Mouse (Mus musculus) midbrain, postnatal 0 days (tissue): ENCODE measurements around the gene Zfp366. TPM values are rescaled to one million over a fixed set of nuclear protein-coding genes. Genes with fewer than 3 reads are reported as not detected.

ENCODE experiments used
- ATAC-seq: fragments of 200-750 bp; cut with Nextera tagmentation; 2 replicates; pipeline ENCODE4 v1.8.0; 2017; ENCODE audit warnings: moderate number of reproducible peaks, mild to moderate bottlenecking, moderate TSS enrichment, moderate library complexity; ENCODE audit not compliant: low FRiP score
- DNase-seq: peaks from one replicate; pipeline ENCODE4 v3.0.0-alpha.2; 2015; ENCODE audit warnings: low spot score
- H3K27ac ChIP-seq: fragments of 300-500 bp; sonication (generic); 2 replicates; pipeline ENCODE4 v1.5.1; 2014; ENCODE audit warnings: low read depth, mild to moderate bottlenecking, low read length, mixed read lengths
- H3K27me3 ChIP-seq: fragments of 300-500 bp; sonication (generic); 2 replicates; pipeline ENCODE4 v1.6.1; 2014; ENCODE audit warnings: low read length, control low read depth, mixed read lengths; ENCODE audit not compliant: insufficient read depth
- H3K36me3 ChIP-seq: fragments of 300-500 bp; sonication (generic); 2 replicates; pipeline ENCODE4 v1.6.1; 2014; ENCODE audit warnings: low read length, control low read depth, mixed read lengths; ENCODE audit not compliant: insufficient read depth
- H3K4me1 ChIP-seq: fragments of 300-500 bp; sonication (generic); 2 replicates; pipeline ENCODE4 v1.6.1; 2014; ENCODE audit warnings: mild to moderate bottlenecking, control low read depth, antibody characterized with exemption, low read length, mixed read lengths; ENCODE audit not compliant: insufficient read depth
- H3K4me2 ChIP-seq: fragments of 300-500 bp; sonication (generic); 2 replicates; pipeline ENCODE4 v1.6.1; 2014; ENCODE audit warnings: low read depth, mild to moderate bottlenecking, low read length, mixed read lengths; ENCODE audit not compliant: poor library complexity, severe bottlenecking
- H3K4me3 ChIP-seq: fragments of 300-500 bp; sonication (generic); 2 replicates; pipeline ENCODE4 v1.5.1; 2014; ENCODE audit warnings: low read depth, mild to moderate bottlenecking, low read length, moderate library complexity
- H3K9ac ChIP-seq: fragments of 300-500 bp; sonication (generic); replicated peaks from 2 replicates; pipeline ENCODE4 v1.6.1; 2014; ENCODE audit warnings: mild to moderate bottlenecking, low read length, moderate library complexity, mixed read lengths; ENCODE audit not compliant: poor library complexity, severe bottlenecking
- H3K9me3 ChIP-seq: fragments of 300-500 bp; sonication (generic); 2 replicates; pipeline ENCODE4 v1.6.1; 2016; ENCODE audit warnings: low read length, control low read depth
- CTCF ChIP-seq: IDR thresholded peaks from 2 replicates; pipeline ENCODE4 v1.5.1; 2016; ENCODE audit warnings: antibody characterized with exemption, mild to moderate bottlenecking
- WGBS: fragments of 180-500 bp; shearing (Covaris S2); extraction: QIAGEN DNeasy Blood & Tissue Kit; methylation state at CpG from one replicate; pipeline ENCODE4 v1.1.7; 2014; 5-methylcytosine and 5-hydroxymethylcytosine counted together
- polyA plus RNA-seq: library from polyadenylated mRNA; unstranded; fragments of >200 nt; fragmentation: Nextera tagmentation; extraction: Ambion mirVana; gene quantifications from 2 replicates; pipeline ENCODE4 v1.2.1, GENCODE M21; 2015
- total RNA-seq: library from RNA; depleted of rRNA; stranded (reverse); fragments of >200 nt; gene quantifications from 2 replicates; pipeline ENCODE4 v1.2.3, GENCODE M21; 2014

Zfp366 gene
- total and polyA plus RNA-seq, 2 experiments from 2014 or later = 0.30 to 1.9 TPM

- Histone ChIP-seq H3K9me3 (no peaks in the 10 kb centered on the region), H3K9ac (no peak overlapping the region), H3K4me2 (no peak overlapping the region), H3K27ac (no peak overlapping the region), H3K4me3 (no peak overlapping the region), H3K4me1 (no peaks in the 10 kb centered on the region; the same call in 1 of the 2 replicates), H3K27me3 (no peaks in the 10 kb centered on the region), H3K36me3 (no peaks in the 10 kb centered on the region)
- ATAC-seq (no peak), DNase-seq (no peak)
- 73% methylated on average over 3 of the region's 3 CpGs for WGBS
- no peak for TF ChIP-seq CTCF
Measured at GRCm38 (mm10) chr13:99189671-99190070, 5.0 kb downstream of the Zfp366 start.

GRCm38 (mm10) chr13:99190466-99190865 lies 5.8 kb downstream of the Zfp366 start:
- no peak for TF ChIP-seq CTCF
- 84% methylated on average over 10 of the region's 11 CpGs for WGBS
- no peak overlapping the region for H3K4me3 ChIP-seq
- H3K27me3 ChIP-seq = no peaks in the 10 kb centered on the region
- DNase-seq (no peak), ATAC-seq (no peak)
- H3K27ac ChIP-seq = no peak overlapping the region
- no peak overlapping the region for H3K9ac ChIP-seq
- no peaks in the 10 kb centered on the region for H3K9me3 ChIP-seq
- no peak overlapping the region for H3K4me2 ChIP-seq
- no peaks in the 10 kb centered on the region; the same call in 1 of the 2 replicates for H3K4me1 ChIP-seq
- H3K36me3 ChIP-seq = no peaks in the 10 kb centered on the region

GRCm38 (mm10) chr13:99191063-99191462 lies 6.4 kb downstream of the Zfp366 start:
- H3K4me3 ChIP-seq = no peak overlapping the region
- no peak for ATAC-seq
- no peak overlapping the region for H3K4me2 ChIP-seq
- no peaks in the 10 kb centered on the region; the same call in 1 of the 2 replicates for H3K4me1 ChIP-seq
- no peak for DNase-seq
- H3K27me3 ChIP-seq = no peaks in the 10 kb centered on the region
- WGBS = 91% methylated on average over 13 of the region's 13 CpGs
- H3K9ac ChIP-seq = no peak overlapping the region
- H3K27ac ChIP-seq = no peak overlapping the region
- no peaks in the 10 kb centered on the region for H3K36me3 ChIP-seq
- no peaks in the 10 kb centered on the region for H3K9me3 ChIP-seq
- TF ChIP-seq CTCF = no peak

DNA sequence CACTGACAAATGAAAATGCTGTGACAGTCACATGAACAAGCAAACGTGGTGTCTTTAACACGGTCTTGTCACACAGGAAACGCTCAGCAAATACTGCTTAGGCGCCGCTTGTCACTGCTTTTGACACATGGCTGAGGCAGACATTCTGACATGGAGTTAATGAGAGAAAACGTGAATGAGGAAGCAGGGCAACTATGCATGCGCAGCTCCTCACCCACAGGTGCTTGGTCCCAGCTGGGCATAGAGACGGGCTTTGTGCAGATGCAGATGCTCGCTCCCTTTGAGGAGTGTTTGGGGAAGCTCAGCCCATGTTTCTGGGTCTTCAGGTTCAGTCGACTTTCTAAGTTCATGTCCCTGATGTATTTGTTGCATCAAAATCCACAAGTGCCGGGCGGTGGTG lies 11.7 kb downstream of the Zfp366 start:
- H3K4me2 ChIP-seq = no peak overlapping the region
- WGBS = 79% methylated on average over 12 of the region's 12 CpGs
- no peaks in the 10 kb centered on the region for H3K9me3 ChIP-seq
- H3K36me3 ChIP-seq = no peaks in the 10 kb centered on the region
- TF ChIP-seq CTCF = no peak
- H3K4me3 ChIP-seq = no peak overlapping the region
- H3K27ac ChIP-seq = no peak overlapping the region
- ATAC-seq (no peak), DNase-seq (no peak)
- no peaks in the 10 kb centered on the region for H3K27me3 ChIP-seq
- no peak overlapping the region for H3K9ac ChIP-seq
- no peaks in the 10 kb centered on the region; the same call in 1 of the 2 replicates for H3K4me1 ChIP-seq

- no peak overlapping the region for H3K9ac ChIP-seq
- H3K27ac ChIP-seq = no peak overlapping the region
- no peaks in the 10 kb centered on the region; the same call in 1 of the 2 replicates for H3K4me1 ChIP-seq
- H3K27me3 ChIP-seq = no peaks in the 10 kb centered on the region
- H3K4me2 ChIP-seq = no peak overlapping the region
- WGBS = 81% methylated on average over 4 of the region's 4 CpGs
- DNase-seq (no peak), ATAC-seq (no peak)
- no peaks in the 10 kb centered on the region for H3K9me3 ChIP-seq
- TF ChIP-seq CTCF = no peak
- no peaks in the 10 kb centered on the region for H3K36me3 ChIP-seq
- H3K4me3 ChIP-seq = no peak overlapping the region
Measured at GRCm38 (mm10) chr13:99196865-99197264, 12.2 kb downstream of the Zfp366 start.

DNA sequence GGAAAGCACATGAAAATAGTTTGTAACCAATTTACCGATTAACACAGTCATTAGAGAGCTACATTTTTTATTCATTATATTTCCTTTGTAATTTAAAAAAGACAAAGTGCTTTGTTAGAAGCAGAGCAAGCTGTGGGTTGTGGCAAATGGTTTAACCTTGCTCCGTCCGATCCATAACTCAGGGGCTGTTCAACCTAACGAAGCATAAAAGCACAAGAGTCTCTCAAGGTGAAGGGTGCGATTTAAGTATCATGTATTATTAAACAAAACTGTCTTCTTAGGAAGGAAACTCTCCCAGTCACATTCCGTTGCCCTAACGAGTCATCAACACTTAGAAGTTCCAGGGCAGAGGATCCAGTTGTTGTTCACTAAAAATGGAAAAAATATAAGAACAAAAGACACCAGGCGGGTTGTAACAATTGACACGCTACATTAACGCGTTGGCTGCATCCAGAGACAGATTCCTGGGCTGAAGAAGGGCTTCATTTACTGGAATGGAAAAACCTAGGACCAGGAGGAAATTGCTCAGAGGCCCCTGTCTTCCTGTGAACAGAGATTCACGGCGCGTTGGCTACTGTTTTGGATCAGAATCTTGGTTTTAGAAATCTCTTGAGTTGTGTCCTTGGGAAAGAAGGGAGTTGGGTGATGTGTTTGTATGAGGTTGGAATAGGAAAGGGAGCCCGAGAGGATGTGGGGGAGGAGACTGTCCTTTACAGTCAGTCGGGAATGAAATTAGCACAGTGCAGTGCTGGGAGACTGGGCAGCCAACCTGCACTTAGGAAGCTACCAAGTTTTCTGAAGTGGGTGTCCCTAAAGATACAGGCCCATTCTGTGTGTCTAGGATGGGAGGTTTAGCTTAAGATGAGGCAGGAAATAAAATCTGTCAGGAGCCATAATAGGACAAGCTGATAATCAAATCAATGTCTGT lies 17.3 kb downstream of the Zfp366 start:
- no peaks in the 10 kb centered on the region for H3K4me1 ChIP-seq
- H3K4me2 ChIP-seq = no peak overlapping the region
- H3K9me3 ChIP-seq = no peaks in the 10 kb centered on the region
- no peak overlapping the region for H3K9ac ChIP-seq
- H3K27ac ChIP-seq = no peak overlapping the region
- TF ChIP-seq CTCF = no peak
- WGBS = 72% methylated on average over 16 of the region's 16 CpGs
- DNase-seq = no peak
- no peak overlapping the region for H3K4me3 ChIP-seq
- H3K27me3 ChIP-seq = no peaks in the 10 kb centered on the region
- no peak for ATAC-seq
- no peaks in the 10 kb centered on the region for H3K36me3 ChIP-seq
